Mouse (Mus musculus) brain, embryonic 14.5 days (tissue): Measurements from ENCODE around the gene Trafd1.

Experiments
- CTCF ChIP-seq: fragments of 200-500 bp; IDR thresholded peaks from 2 replicates; pipeline ENCODE4 v1.5.1; 2012; ENCODE audit warnings: inconsistent platforms, mild to moderate bottlenecking, moderate library complexity, borderline replicate concordance; ENCODE audit not compliant: insufficient read depth, insufficient read length; ENCODE audit errors: extremely low read depth
- POLR2A ChIP-seq: fragments of 200-500 bp; IDR thresholded peaks from 2 replicates; pipeline ENCODE4 v1.6.1; 2012; ENCODE audit warnings: mild to moderate bottlenecking, inconsistent platforms, borderline replicate concordance; ENCODE audit not compliant: poor library complexity, insufficient read depth, insufficient read length, severe bottlenecking; ENCODE audit errors: extremely low read depth

DNA sequence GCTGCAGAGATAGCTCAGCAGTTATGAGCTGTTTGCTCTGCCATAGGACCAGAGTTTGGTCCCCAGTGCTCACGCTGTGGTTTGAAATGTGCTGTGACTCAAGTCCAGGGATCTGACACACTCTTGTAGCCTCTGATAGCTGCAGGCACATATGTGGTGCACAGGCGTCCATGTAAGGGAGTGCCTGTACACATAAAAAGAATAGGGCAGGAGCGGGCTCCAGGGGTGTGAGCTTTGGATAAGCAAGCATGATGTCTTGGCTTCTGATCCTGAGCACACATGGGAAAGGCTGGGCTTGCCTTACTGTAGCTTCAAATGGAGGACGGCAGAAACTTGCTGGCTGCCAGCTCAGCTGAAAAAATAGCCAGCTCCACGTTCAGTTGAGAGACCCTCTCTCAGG lies 10.2 kb upstream of the Trafd1 start:
- TF ChIP-seq CTCF (no peak), POLR2A (no peak)
